Mouse (Mus musculus) megakaryocyte progenitor cell, adult 5-6 weeks (primary cell): ENCODE measurements around the gene Map4k2. TPM values are rescaled to one million over a fixed set of nuclear protein-coding genes. Genes with fewer than 3 reads are reported as not detected.
A peak's percentile ranks its signal among the peaks of the same experiment; 100 is the strongest.

ENCODE experiments used
- ATAC-seq: replicated peaks from 2 replicates; pipeline ENCODE4 v1.8.0; 2016; ENCODE audit warnings: mild to moderate bottlenecking, moderate TSS enrichment, inconsistent platforms; ENCODE audit not compliant: poor library complexity
- total RNA-seq, 2 experiments: library from RNA; stranded (forward) in 1 of 2; stranded (reverse) in 1 of 2; fragments of 157-497, 149-512 nt in 1 of 2; fragments of 200-1000 nt in 1 of 2; gene quantifications; 2 replicates each; pipeline versions ENCODE4 v1.2.3 to v1.2.4; 2015 to 2017

The Map4k2 gene
- total RNA-seq, 2 experiments from 2014 or later, result 15.8 to 30.5 TPM

DNA sequence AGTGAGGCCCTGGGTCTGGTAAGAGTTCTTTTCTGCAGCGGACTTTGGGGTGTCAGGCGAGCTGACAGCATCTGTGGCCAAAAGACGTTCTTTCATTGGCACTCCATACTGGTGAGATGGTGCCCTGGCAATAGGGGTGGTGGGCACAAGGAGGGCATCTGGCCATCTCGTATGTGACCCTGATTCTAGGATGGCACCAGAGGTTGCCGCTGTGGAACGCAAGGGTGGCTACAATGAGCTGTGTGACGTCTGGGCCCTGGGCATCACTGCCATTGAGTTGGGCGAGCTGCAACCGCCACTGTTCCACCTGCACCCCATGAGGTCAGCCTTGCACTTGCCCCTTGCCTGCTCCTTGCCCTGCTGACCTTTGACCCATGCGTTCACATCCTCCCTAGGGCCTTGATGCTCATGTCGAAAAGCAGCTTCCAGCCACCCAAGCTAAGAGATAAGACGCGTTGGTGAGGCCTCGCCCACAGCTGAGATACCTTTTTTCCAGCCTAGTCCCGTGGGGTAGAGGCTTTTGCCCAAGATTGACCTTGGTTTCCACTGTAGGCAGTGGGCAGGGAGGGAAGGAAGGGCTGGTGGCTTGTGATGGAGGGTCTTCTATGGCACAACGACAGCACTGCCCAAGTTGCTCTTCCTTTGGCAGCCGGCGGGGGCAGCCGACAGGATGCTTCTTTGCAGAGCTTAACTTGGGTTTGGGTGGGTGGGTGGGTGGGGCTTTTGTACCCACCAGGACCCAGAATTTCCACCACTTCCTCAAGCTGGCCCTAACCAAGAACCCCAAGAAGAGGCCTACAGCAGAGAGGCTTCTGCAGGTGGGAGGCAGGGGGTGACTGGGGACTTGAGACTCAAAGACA, 2.4 kb downstream of the Map4k2 start:
- no peak for ATAC-seq

DNA sequence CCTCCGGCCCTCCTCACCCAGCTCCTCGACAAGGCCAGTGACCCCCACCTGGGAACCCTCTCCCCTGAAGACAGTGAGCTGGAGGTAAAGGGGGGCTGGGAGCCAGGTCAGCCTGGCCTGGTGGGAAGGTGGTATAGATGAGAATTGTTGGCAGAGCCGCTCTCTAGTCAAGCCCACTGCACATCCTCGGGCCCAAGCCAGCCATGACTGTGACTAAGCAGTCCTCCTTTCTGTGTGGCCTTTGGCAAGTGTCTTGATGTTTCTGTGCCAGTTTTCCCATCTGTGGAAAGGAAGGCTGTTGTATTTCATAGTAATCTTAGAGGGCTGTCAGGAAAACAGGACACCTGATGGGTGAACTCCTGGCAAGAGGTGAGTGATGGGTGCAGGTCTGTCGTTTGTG, 3.1 kb downstream of the Map4k2 start:
- ATAC-seq, result no peak

DNA sequence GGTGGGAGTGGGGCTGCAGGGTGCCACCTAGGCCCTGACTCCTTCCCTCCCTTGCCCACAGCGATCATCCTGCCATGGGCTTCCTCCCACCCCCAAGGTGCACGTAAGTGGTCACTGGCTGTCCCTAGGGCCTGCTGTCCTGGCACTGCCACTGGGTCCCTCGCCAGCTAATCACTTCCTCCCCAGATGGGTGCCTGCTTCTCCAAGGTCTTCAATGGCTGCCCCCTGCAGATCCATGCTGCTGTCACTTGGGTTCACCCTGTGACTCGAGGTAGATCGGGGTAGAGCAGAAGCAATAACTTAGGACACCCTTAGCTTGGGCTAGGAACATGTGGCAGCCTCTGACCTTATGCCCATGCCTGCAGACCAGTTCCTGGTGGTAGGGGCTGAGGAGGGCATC, 5.1 kb downstream of the Map4k2 start:
- ATAC-seq, result no peak

DNA sequence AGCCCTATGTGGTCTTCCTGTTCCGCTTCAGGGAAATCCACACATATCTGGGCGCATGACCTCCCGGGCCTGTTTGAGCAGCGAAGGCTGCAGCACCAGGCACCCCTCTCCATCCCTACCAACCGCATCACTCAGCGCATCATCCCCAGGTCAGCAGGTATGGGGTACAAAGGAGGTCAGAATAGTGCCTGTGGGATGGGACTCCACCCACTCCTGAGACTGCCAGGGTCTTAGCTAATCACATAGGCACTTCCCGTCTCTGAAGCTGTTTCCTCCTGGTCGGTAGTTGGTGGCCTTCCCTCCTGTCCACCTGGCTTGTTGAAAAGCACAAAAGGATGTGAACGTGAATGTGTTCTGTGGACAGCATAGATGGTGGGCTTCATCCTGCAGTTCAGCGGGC, 5.7 kb downstream of the Map4k2 start:
- no peak for ATAC-seq

DNA sequence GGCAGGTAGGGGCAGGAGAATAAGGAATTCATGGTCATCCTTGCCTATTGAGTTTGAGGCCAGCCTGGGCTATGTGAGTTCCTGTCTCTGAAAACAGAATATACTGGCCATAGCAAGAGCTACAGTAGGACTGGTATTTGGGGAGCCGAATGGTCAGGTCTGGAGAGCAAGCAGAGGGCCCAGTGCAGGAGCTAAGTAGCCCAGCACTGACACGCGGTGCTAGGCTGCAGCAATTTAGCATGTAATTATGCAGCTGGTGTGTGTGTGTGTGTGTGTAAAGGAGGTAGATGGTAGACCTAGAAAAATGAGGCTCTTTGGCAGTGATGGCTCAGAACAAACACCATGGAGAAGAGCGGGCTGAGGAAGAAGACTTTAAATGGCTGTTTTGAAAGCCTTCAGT, 6.7 kb downstream of the Map4k2 start:
- ATAC-seq, result no peak

DNA sequence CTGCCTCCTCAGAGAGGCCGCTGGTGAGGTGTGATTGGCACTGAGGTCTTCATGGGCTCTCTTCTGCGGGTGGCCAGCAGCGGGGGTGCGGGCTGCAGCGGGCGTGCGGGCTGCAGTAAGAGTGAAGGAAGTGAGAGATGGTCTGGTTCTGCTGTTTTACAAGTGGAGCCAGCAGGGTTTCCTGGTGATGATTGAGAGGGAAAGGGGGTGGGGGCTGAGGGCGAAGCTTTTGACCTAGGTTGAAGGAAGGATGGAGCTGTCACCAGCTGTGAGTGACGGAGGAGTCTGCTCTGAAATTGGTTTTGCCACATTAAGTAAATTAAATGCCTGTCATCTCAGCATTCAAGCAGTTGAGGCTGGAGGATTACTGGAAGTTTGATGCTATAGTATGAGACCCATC, 7.8 kb downstream of the Map4k2 start:
- ATAC-seq, result 0 out of 2 replicates have a peak, but pooled peaks have one; percentile 18

DNA sequence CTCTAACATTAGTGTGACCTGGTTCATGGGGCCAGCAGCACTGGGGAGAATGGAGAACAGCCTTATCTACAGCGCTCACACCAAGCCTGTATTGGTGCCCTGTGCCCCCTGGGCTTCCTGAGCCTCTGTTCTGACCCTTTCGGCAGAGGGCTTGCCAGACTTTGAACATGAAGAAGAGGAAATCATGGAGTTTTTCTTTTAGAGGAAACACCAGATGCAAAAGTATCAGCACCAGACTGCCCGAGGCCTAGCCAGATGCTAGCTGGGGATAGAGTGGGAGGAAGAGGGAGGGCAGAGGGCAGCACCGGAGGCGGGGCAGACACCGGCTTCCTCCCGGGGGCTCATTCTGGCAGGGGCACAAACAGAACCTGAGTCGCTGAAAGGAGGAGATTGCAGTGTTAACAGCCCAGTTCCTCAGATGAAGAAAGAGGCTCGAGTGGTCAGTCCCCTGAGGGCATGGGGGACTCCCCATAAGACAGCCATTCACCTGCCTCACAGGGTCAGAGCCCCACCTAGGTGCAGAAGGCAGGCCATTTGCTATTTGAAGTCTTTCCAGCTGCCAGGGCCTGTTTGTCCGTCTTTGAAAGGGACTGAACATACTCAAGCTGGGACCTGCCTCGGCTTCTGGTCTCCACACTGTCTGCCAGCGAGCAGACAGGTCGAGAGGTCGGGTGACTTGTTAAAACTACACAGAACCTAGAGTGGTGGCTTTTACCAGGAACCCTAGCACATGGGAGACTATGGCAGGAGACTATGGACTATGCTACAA, 8.5 kb downstream of the Map4k2 start:
- peak; percentile 72 for ATAC-seq

DNA sequence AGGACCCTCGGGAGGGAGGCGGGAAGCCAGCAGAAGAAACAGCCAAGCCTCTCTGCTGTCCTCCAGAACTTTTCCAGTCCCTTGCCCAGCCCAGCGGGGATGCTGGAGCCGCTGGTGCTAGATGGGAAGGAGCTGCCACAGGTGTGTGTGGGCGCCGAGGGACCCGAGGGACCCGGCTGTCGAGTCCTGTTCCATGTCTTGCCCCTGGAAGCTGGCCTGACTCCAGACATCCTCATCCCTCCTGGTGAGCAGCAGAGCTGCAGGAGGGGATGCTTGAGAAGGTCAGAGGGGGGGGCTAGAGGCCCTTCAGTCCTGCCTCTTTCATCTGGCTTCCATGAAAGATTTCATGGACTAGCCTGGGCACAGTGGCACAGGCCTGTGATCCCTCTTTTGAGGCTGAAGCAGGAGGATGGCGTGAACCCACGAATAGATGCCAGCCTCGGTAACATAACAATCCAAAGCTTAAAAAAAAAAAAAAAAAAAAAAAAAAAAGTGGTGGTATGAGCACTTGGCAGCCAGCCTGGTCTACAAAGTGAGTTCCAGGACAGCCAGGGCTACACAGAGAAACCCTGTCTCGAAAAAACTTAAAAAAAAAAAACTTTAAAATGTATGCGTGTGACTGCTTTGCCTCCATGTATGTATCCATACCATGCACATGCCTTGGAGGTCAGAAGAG, 10.6 kb downstream of the Map4k2 start:
- ATAC-seq, result no peak

DNA sequence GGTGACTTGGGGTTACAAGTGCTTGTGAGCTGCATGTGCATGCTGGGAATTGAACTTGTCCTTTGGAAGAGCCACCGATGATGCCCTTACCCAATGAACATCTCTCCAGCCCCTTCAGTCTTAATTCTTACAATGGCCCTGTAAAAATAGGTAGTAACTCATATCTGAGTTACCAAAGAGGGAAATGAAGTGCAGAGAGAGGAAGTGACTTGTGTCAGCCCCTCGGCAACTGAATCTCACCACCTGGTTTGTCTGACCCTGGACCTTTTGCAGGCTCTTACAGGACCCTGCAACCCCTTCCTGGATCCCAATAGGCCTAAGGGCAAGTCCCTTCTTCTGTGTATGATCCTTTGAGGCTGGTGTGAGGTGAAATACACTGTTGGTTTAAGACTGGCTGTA, 11.2 kb downstream of the Map4k2 start:
- peak; percentile 38 for ATAC-seq

DNA sequence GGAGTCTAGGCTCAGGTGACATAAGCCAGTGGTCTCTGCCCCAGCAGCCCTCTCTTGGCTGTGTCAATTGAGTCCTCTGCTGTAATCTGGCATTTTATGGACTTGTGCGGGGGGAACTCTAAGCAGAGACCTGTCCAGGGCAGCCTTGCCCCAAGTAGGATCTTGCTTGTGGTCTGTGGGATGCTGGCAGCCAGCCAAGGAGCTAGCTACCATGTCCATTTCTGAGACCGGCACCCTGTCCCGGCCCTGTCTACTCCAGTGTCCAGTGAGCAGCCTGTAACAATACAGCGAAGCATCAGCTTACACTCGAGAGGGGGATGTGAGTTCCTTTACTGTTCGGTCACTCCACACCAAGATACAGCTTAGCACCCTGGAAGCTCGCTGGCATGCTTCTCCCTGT, 13.1 kb downstream of the Map4k2 start:
- ATAC-seq, result no peak

DNA sequence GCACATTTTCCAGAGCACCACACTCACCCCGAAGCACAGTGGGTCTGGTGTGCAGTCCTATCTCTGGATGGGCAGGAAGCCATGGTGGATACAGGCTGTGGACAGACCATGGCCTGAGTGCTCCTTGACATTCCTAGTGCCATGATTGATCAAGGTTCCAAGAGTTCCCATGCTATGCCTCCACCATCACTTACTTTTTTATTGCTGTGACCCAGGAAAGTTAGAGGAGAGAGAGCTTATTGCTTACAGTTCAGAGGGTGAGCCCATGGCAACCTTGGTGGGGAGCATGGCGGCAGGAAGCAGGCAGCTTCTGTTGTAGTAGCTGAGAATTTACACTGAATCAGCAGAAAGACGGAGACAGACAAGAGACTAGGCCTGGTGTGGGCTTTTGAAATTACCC, 20.4 kb downstream of the Map4k2 start:
- ATAC-seq, result no peak

DNA sequence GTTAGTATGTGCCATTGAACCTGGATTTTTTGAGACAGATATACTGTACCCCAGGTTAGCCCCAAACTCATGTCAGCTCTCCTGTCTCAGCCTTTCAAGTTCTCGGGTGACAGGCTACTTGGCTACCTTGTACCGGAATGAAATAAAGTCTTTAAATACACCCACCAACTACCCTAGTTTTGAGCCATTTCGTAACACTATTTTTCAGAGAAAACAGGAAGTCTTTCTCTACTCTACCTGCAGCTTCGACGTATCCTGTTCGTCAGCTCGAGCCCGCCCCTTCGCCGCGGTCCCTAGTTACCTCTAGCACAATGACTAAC, 22.1 kb downstream of the Map4k2 start:
- ATAC-seq, result no peak

DNA sequence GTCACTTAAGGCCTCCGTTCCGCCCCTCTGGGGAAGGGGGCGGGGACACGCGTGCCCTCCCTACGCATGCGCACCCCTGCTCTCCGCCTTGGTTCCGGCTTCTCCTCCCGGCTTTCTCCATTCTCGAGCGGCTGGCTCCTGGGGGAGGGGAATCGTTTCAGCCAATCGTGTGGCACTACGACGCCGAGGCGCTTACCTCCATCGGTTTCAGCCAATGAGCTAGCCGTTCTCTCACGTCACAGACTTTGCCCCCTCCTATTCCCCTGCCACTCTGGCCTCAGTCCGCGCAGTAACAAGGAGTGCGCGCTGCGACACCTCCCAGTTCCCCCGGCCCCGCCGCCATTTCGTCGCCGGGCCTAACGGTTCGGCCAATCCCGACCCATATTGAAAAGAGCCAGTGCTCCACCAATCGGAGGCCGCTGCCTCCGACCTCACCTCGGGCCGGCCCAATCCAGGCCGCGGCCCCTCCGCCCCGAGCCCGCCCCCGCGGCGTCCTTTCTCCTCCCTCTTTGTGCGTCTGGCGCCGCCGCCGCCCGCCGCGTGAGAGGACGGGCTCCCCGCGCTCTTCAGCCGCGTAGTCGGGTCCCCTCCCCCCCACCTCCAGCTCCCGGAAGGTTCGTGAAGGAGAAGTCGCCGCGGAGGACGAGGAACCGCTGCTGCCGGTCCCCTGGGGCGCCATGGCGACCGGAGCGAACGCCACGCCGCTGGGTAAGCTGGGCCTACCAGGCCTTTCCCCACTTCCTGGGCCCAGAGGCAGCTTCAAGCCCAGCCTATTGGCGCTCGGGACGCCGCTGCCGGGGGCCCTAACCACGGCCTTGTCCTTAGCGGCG, 22.7 kb downstream of the Map4k2 start, which contains the start of gene Sf1:
TSS of gene Sf1 (plus strand) at position 280 of the 830 bp plus-strand sequence.
- ATAC-seq, result peak; percentile 85

DNA sequence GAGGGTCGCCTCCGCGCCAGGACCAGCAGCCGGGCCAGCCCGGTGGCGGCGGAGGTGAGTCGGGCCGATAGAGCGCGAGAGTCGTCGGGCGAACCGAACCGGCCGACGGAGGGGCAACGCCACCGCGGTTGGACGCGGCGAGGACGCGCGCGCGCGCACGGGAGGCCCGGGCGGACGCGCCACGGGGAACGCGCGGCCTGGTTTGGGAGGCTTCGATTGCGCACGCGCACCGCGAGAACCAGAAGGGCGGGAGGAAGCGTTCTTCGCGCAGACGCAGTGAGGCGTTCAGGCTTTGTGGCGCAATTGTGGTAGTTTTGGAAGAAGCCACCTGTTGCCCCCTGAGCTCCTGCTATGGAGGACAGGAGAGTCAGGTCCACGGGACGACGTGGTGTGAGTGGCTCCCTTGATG, 23.4 kb downstream of the Map4k2 start:
- ATAC-seq, result peak; percentile 35

DNA sequence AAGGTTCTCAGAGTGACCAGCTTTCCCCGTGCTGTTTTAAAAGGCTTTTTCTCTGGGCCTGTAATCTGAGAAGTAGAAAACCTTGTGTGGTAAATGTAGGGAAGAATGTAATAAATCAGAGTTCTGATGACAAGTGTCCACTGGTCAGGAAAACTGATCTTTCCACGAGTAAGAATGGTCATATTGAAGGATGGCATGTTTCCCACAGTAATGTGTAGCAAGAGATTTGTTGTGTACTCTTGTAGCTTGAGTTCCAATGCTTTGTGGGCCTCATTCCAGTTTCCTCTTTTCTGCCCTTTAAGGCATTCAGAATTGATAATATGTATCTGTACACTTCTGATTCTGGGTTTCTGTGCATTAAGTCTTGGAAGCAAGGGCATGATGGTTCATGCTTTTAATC, 23.9 kb downstream of the Map4k2 start:
- no peak for ATAC-seq

DNA sequence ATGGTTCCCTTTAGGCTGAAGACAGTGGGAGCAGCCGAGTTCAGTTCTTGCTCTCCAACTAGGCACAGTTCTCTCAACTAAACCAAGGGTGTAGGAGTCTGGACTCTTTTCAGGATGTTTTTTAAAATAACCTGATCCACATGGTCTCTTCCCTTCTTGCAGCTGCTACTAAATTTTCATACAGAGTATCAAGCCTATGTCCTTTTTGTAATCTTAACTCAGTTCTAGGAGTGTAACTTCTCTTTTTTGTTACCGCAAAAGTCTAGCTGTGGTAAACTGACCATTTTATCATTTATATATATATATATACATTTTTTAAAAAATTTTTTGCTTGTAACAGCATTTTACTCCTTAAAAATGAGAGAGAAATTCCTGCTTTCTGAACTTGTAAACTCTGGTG, 29.2 kb downstream of the Map4k2 start:
- ATAC-seq, result 0 out of 2 replicates have a peak, but pooled peaks have one; percentile 9

DNA sequence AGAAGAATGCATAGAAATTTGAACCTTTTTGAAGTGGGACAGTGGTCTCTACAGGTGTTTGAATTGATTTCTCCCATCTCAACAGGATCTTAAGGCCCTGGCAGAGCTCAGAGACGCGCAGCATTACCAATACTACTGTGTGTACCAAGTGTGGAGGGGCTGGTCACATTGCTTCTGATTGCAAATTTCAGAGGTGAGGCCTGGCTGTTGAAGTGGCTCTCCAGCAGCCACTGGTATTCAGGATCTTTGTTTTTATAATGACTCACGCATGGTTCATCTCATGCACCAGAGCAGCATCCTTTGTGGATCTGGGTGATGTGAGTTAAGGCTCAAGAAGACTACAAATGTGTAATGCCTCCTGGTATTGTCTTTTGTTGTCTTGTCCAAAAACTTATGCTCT, 31.5 kb downstream of the Map4k2 start:
- ATAC-seq, result no peak

DNA sequence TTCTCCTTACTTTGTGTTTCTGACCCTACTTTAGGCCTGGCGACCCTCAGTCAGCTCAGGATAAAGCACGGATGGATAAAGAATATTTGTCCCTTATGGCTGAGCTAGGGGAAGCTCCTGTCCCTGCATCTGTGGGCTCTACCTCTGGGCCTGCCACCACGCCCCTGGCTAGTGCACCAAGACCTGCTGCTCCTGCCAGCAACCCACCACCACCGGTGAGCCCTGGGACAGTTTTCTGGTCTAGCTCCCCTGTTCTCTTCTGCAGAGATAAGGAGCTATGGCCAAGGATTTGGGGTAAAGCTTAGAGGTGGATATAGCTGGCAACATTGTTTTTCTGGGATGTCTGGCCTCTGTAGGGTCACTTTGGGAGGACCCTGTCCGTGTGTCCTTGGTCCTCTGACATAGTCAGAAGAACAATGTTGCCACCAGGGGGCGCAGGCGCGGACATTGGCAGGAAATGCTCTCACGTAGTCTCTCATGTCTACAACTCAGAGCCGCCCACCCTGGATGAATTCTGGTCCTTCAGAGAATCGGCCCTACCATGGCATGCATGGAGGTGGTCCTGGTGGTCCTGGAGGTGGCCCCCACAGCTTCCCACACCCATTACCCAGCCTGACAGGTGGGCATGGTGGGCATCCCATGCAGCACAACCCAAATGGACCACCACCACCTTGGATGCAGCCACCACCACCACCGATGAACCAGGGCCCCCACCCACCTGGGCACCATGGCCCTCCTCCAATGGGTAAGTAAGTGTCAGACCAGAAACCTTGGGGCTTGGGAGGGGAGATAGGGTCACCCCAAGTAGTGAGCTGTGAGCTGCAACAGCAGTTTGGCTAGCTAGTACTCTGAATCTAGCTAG, 32.8 kb downstream of the Map4k2 start:
- peak; percentile 65 for ATAC-seq

DNA sequence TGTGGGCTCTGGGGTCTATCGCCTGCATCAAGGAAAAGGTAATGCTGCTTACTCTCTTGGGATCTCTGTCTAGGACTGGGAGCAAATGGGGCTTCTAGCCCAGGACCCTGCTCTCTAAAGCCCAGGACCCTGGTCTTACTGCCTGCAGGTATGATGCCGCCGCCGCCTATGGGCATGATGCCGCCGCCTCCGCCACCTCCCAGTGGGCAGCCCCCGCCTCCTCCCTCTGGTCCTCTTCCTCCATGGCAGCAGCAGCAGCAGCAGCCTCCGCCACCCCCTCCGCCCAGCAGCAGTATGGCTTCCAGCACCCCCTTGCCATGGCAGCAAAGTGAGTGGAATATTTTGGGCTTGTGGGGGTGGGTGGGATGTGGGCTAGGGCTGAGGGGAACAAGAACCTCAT, 33.6 kb downstream of the Map4k2 start:
- no peak for ATAC-seq
